Mouse (Mus musculus) heart, embryonic 13.5 days (tissue): Measurements from ENCODE around the gene Mul1. TPM values are rescaled to one million over a fixed set of nuclear protein-coding genes. Genes with fewer than 3 reads are reported as not detected.
A peak's percentile ranks its signal among the peaks of the same experiment; 100 is the strongest.

Source experiments
- ATAC-seq: fragments of 200-750 bp; cut with Nextera tagmentation; 2 replicates; pipeline ENCODE4 v1.8.0; 2017; ENCODE audit warnings: moderate TSS enrichment; ENCODE audit not compliant: insufficient number of reproducible peaks, low FRiP score, low TSS enrichment; ENCODE audit errors: extremely low read depth
- H3K27ac ChIP-seq: fragments of 300-500 bp; sonication (generic); replicated peaks from 2 replicates; pipeline ENCODE4 v1.5.1; 2015; ENCODE audit warnings: moderate library complexity, mild to moderate bottlenecking, inconsistent platforms
- H3K27me3 ChIP-seq: fragments of 300-500 bp; sonication (generic); replicated peaks from 2 replicates; pipeline ENCODE4 v1.6.1; 2015; ENCODE audit warnings: mild to moderate bottlenecking, inconsistent platforms
- H3K36me3 ChIP-seq: fragments of 300-500 bp; sonication (generic); 2 replicates; pipeline ENCODE4 v1.6.1; 2015; ENCODE audit warnings: mild to moderate bottlenecking, inconsistent platforms
- H3K4me1 ChIP-seq: fragments of 300-500 bp; sonication (generic); 2 replicates; pipeline ENCODE4 v1.6.1; 2015; ENCODE audit warnings: inconsistent platforms
- H3K4me2 ChIP-seq: fragments of 300-500 bp; sonication (generic); 2 replicates; pipeline ENCODE4 v1.6.1; 2015; ENCODE audit warnings: inconsistent platforms, mild to moderate bottlenecking, moderate library complexity
- H3K4me3 ChIP-seq: fragments of 300-500 bp; sonication (generic); 2 replicates; pipeline ENCODE4 v1.5.1; 2015; ENCODE audit warnings: moderate library complexity, mild to moderate bottlenecking, inconsistent platforms
- H3K9ac ChIP-seq: fragments of 300-500 bp; sonication (generic); 2 replicates; pipeline ENCODE4 v1.6.1; 2015; ENCODE audit warnings: inconsistent platforms, mild to moderate bottlenecking, moderate library complexity
- H3K9me3 ChIP-seq: fragments of 300-500 bp; sonication (generic); 2 replicates; pipeline ENCODE4 v1.6.1; 2016; ENCODE audit warnings: inconsistent platforms
- WGBS: fragments of 180-500 bp; shearing (Covaris S2); methylation state at CpG from one replicate; pipeline ENCODE4 v1.1.7; 2015; ENCODE audit warnings: mixed read lengths; 5-methylcytosine and 5-hydroxymethylcytosine counted together
- polyA plus RNA-seq: library from polyadenylated mRNA; unstranded; fragments of >200 nt; fragmentation: Nextera tagmentation; extraction: Ambion mirVana; gene quantifications from 2 replicates; pipeline ENCODE4 v1.2.1, GENCODE M21; 2015

The Mul1 gene
- polyA plus RNA-seq, 1 experiment from 2014 or later: 22.8 TPM

- 20% methylated on average over 13 of the region's 13 CpGs for WGBS
- Histone ChIP-seq H3K4me3 (no peak overlapping the region), H3K4me1 (0 out of 2 replicates have a peak, but pooled peaks cover 3% of the 10 kb centered on the region), H3K27ac (no peak overlapping the region), H3K27me3 (peaks cover 79% of the 10 kb centered on the region), H3K9me3 (no peaks in the 10 kb centered on the region), H3K9ac (no peak overlapping the region), H3K4me2 (no peak overlapping the region), H3K36me3 (peaks cover 5% of the 10 kb centered on the region; the same call in 1 of the 2 replicates)
- ATAC-seq: no peak
Measured at GRCm38 (mm10) chr4:138446981-138447380, 12.5 kb downstream of the Mul1 start.

DNA sequence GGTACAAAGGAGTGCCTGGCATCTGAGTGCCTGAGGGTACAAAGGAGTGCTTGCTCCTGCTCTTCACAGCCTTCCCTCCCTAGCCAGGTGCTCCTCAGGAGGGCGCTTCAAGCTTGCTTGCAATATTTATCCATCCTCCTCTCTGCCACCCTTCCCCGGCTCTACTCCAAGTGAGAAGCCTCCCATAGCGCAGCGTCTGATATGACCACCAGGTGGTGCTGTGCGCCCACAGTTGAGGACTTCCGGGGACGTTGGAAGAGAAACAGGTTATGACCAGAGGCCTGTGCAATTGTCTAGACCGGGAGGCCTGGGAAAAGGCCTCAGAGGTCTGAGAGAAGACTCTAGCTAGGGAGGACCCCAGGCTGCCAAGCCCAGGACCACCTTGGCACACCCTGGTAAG is 12.9 kb downstream of the Mul1 start:
- Histone ChIP-seq H3K4me3 (no peak overlapping the region), H3K9me3 (no peaks in the 10 kb centered on the region), H3K4me1 (0 out of 2 replicates have a peak, but pooled peaks cover 3% of the 10 kb centered on the region), H3K27ac (no peak overlapping the region), H3K9ac (no peak overlapping the region), H3K36me3 (0 out of 2 replicates have a peak, but pooled peaks cover under 1% of the 10 kb centered on the region), H3K4me2 (no peak overlapping the region), H3K27me3 (peaks cover 83% of the 10 kb centered on the region)
- no peak for ATAC-seq
- 0% methylated on average over 8 of the region's 8 CpGs for WGBS

DNA sequence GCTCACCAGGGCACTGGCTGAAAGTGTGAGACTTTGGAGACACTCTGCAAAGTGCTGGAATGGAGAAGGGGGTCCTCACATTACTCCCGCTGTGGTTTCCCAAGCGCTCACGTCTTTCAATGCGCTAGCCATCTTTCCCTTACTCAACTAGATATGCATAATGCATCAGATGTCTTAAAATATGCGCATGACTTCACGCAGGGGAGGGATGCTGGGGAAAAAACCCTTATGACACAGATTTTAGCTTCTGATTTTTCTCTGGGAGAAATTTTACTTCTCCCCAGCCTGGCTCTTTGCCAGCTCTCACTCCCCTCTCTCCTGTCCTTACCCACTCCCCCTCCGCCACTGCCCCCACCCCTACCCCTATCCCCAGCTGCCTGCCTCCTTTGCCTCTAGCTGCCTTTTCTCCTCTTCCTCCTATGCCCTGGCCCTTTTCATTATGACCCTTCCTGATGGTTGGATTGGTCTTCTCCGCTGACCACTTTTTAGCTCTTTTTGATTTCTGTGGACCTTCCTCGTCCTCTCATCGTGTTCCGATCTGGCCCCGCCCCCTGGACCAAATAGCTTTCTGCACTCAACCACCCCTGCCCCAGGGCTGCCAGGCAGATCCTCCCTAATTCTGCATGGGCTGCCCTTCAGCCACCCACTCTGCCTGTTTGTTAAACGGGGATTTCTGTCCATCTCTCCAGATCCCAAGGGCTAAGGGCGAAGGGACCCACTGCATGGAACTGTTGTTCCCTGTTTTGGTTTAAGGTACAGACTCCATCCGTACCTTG is 13.5 kb downstream of the Mul1 start:
- WGBS: 40% methylated on average over 15 of the region's 15 CpGs

GRCm38 (mm10) chr4:138448872-138449615 is 14.6 kb downstream of the Mul1 start:
- Histone ChIP-seq H3K27ac (no peak overlapping the region), H3K9me3 (no peaks in the 10 kb centered on the region), H3K9ac (no peak overlapping the region), H3K4me1 (peaks cover 10% of the 10 kb centered on the region), H3K27me3 (peaks cover 97% of the 10 kb centered on the region), H3K36me3 (no peaks in the 10 kb centered on the region), H3K4me3 (no peak overlapping the region), H3K4me2 (no peak overlapping the region)
- ATAC-seq: no peak
- 55% methylated on average over 7 of the region's 7 CpGs for WGBS

More for the DNA sequence above, 13.5 kb downstream of the Mul1 start:
- H3K9ac ChIP-seq: no peak overlapping the region
- no peak overlapping the region for H3K27ac ChIP-seq
- no peak overlapping the region for H3K4me2 ChIP-seq
- H3K4me1 ChIP-seq: 0 out of 2 replicates have a peak, but pooled peaks cover 3% of the 10 kb centered on the region
- no peaks in the 10 kb centered on the region for H3K36me3 ChIP-seq
- no peaks in the 10 kb centered on the region for H3K9me3 ChIP-seq
- no peak overlapping the region for H3K4me3 ChIP-seq
- peaks cover 89% of the 10 kb centered on the region for H3K27me3 ChIP-seq
- ATAC-seq: no peak

DNA sequence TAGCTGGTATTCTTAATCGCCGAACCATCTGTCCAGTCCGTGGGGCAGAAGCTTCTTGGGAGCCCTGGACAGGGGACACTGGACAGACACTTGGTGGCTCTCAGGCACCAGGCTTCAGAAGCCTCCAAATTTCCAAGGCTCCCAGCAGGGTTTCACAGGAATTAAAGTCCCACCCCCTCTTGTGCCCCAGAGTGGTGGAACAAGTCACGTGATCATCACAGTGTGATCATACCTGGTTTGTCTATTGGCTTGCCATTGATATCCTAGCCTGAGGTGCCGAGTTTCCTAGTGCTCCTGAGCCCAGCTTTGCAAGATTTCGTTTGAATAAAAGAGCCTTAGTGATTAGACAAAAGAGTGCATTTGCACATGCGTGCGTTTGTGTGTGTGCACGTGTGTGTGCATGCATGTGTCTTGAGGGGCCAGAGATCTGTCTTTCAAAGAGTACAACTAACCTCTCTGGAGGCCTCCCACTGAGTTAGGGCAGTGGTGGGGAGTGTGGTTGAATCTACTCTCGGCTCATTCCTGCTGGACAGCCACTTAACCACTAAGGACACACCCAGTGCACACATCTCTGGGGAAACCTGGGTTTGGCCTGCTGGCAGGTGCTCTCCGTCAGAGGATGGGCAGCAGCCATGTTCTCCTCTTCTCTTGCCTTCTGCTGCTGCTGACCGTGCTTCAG is 15.3 kb downstream of the Mul1 start:
- no peak for ATAC-seq
- no peak overlapping the region for H3K27ac ChIP-seq
- peaks cover 93% of the 10 kb centered on the region for H3K27me3 ChIP-seq
- H3K4me1 ChIP-seq: peaks cover 10% of the 10 kb centered on the region
- 51% methylated on average over 12 of the region's 12 CpGs for WGBS
- H3K36me3 ChIP-seq: no peaks in the 10 kb centered on the region
- H3K9me3 ChIP-seq: no peaks in the 10 kb centered on the region
- no peak overlapping the region for H3K4me3 ChIP-seq
- no peak overlapping the region for H3K9ac ChIP-seq
- H3K4me2 ChIP-seq: no peak overlapping the region

- Histone ChIP-seq H3K4me2 (no peak overlapping the region), H3K4me1 (peaks cover 28% of the 10 kb centered on the region), H3K9me3 (no peaks in the 10 kb centered on the region), H3K27ac (no peak overlapping the region), H3K27me3 (peaks cover 93% of the 10 kb centered on the region), H3K36me3 (no peaks in the 10 kb centered on the region), H3K9ac (no peak overlapping the region), H3K4me3 (no peak overlapping the region)
- WGBS: 34% methylated on average over 15 of the region's 15 CpGs
- ATAC-seq: no peak
Measured at GRCm38 (mm10) chr4:138452306-138453096, 18.0 kb downstream of the Mul1 start.

DNA sequence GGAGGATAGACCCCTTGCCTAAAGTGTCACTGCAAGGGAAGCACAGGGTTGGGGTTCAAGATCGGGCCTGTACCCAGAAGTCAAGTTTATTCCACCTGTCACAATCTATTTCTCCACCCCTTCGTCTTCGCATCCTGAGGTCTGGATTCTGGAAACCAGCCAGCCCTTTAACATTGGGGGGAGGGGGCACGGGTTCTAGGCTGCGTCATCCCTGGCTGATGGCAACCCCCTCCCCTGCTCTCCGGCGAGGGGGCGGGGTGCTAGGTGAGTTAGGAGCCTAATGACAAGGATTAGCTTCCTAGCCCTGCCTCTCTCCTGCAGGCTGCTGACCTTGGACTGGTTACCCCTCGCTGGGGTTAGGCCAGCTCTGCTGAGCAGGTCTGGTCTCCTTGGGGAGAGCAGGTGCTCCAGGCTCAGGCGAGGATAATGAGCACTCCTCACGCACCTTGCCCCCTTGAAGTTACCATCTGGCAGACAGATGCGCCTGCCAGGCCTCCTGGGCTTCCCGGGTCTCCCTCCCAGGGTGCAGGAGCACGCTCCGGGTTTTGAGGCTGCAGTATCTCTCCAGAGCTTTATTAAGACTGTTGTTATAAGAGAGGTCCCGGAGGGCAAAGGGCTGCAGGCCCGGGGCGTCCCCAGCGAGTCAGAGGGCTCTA is 18.8 kb downstream of the Mul1 start:
- Histone ChIP-seq H3K36me3 (no peaks in the 10 kb centered on the region), H3K4me3 (peak overlapping the region; percentile 74), H3K4me2 (peak overlapping the region; percentile 95), H3K27ac (no peak overlapping the region), H3K9me3 (no peaks in the 10 kb centered on the region), H3K27me3 (peaks cover 93% of the 10 kb centered on the region), H3K9ac (peak overlapping the region; percentile 85; the same call in 1 of the 2 replicates), H3K4me1 (peaks cover 25% of the 10 kb centered on the region)
- no peak for ATAC-seq
- 4% methylated on average over 19 of the region's 19 CpGs for WGBS

GRCm38 (mm10) chr4:138453753-138454570 is 19.5 kb downstream of the Mul1 start, which contains the start of gene Camk2n1:
TSS of gene Camk2n1 (plus strand) at chr4:138454314.
- Histone ChIP-seq H3K4me2 (peak within 1 kb of the TSS; percentile 95), H3K4me3 (peak within 1 kb of the TSS; percentile 74), H3K27me3 (peaks cover 93% of the 10 kb centered on the region), H3K4me1 (peaks cover 25% of the 10 kb centered on the region), H3K9me3 (no peaks in the 10 kb centered on the region), H3K27ac (peak within 1 kb of the TSS; percentile 51; the same call in 1 of the 2 replicates), H3K36me3 (no peaks in the 10 kb centered on the region), H3K9ac (peak within 1 kb of the TSS; percentile 85)
- 0 out of 2 replicates have a peak, but pooled peaks have one; percentile 61 for ATAC-seq
- under 1% methylated on average over 42 of the region's 64 CpGs for whole genome bisulfite sequencing

- Histone ChIP-seq H3K36me3 (no peaks in the 10 kb centered on the region), H3K4me2 (peak overlapping the region; percentile 95), H3K4me1 (peaks cover 25% of the 10 kb centered on the region), H3K27me3 (peaks cover 93% of the 10 kb centered on the region), H3K9me3 (no peaks in the 10 kb centered on the region), H3K9ac (peak overlapping the region; percentile 85), H3K27ac (peak overlapping the region; percentile 51; the same call in 1 of the 2 replicates), H3K4me3 (peak overlapping the region; percentile 74)
- under 1% methylated on average over 36 of the region's 78 CpGs for WGBS
- ATAC-seq: peak; percentile 52; the same call in 1 of the 2 replicates
Measured at GRCm38 (mm10) chr4:138454571-138455140, 20.2 kb downstream of the Mul1 start.
